Mouse (Mus musculus) G1E (cell line): ENCODE measurements around the gene Ccdc51. TPM values are rescaled to one million over a fixed set of nuclear protein-coding genes. Genes with fewer than 3 reads are reported as not detected.

ENCODE experiments used
- ATAC-seq: 2 replicates; pipeline ENCODE4 v1.8.0; 2016; ENCODE audit warnings: mild to moderate bottlenecking; ENCODE audit not compliant: insufficient number of reproducible peaks, poor library complexity, low FRiP score, severe bottlenecking; ENCODE audit errors: extremely low read depth
- DNase-seq: peaks from one replicate; pipeline ENCODE4 v3.0.0; 2012; ENCODE audit warnings: low spot score
- H3K27me3 ChIP-seq: 2 replicates; pipeline ENCODE4 v1.6.1; 2012; ENCODE audit warnings: mild to moderate bottlenecking, low read length, inconsistent platforms; ENCODE audit not compliant: insufficient read depth
- H3K36me3 ChIP-seq: replicated peaks from 2 replicates; pipeline ENCODE3; 2012; ENCODE audit warnings: mild to moderate bottlenecking, inconsistent platforms
- H3K4me1 ChIP-seq: 2 replicates; pipeline ENCODE4 v1.6.1; 2012; ENCODE audit warnings: low read depth, low read length, inconsistent platforms, mixed read lengths; ENCODE audit not compliant: insufficient read depth
- H3K4me3 ChIP-seq: 2 replicates; pipeline ENCODE4 v1.5.1; 2012; ENCODE audit warnings: low read depth, mild to moderate bottlenecking, inconsistent platforms, low read length, moderate library complexity, mixed read lengths
- H3K9me3 ChIP-seq: replicated peaks from 2 replicates; pipeline ENCODE4 v1.6.1; 2012; ENCODE audit warnings: inconsistent platforms
- CTCF ChIP-seq: IDR thresholded peaks from 2 replicates; pipeline ENCODE4 v1.5.1; 2012; ENCODE audit warnings: low read depth, low read length, inconsistent platforms, mixed read lengths
- GATA1 ChIP-seq: IDR thresholded peaks from 2 replicates; pipeline ENCODE4 v1.6.1; 2012; ENCODE audit warnings: borderline replicate concordance, low read length, inconsistent platforms, mixed read lengths
- GATA2 ChIP-seq: IDR thresholded peaks from 2 replicates; pipeline ENCODE4 v1.6.1; 2012; ENCODE audit warnings: low read depth, low read length, inconsistent platforms, borderline replicate concordance
- POLR2AphosphoS5 ChIP-seq: IDR thresholded peaks from 2 replicates; pipeline ENCODE4 v1.6.1; 2012; ENCODE audit warnings: low read depth, low read length, inconsistent platforms; ENCODE audit not compliant: insufficient replicate concordance
- TAL1 ChIP-seq: conservative IDR thresholded peaks from 2 replicates; pipeline ENCODE4 v1.6.1; 2012; ENCODE audit warnings: low read depth, low read length, inconsistent platforms, mixed read lengths
- polyA plus RNA-seq: library from polyadenylated mRNA; stranded (reverse); fragments of >175 nt; gene quantifications from 2 replicates; pipeline ENCODE4 v1.2.3, GENCODE M21; 2012
- total RNA-seq, 2 experiments: library from RNA; stranded (forward) in 1 of 2; stranded (reverse) in 1 of 2; fragments of 200-1000 nt in 1 of 2; fragments of >200 nt in 1 of 2; fragmentation: Nextera tagmentation in 1 of 2; gene quantifications; 2 replicates each; pipeline ENCODE4 v1.2.3; 2014 to 2017

Ccdc51 gene
- total and polyA plus RNA-seq, 3 experiments: 5.0 to 16.8 (median 8.8) TPM

GRCm38 (mm10) chr9:109105648-109106047 lies 23.4 kb downstream of the Ccdc51 start:
- H3K4me3 ChIP-seq: no peak overlapping the region
- TF ChIP-seq TAL1: no peak
- TF ChIP-seq POLR2AphosphoS5: no peak
- TF ChIP-seq CTCF: no peak
- no peak for TF ChIP-seq GATA2
- no peak for TF ChIP-seq GATA1
- DNase-seq (no peak), ATAC-seq (no peak)
- H3K9me3 ChIP-seq: no peaks in the 10 kb centered on the region
- H3K27me3 ChIP-seq: peaks cover 42% of the 10 kb centered on the region
- no peaks in the 10 kb centered on the region for H3K36me3 ChIP-seq
- H3K4me1 ChIP-seq: no peaks in the 10 kb centered on the region; the same call in 1 of the 2 replicates

DNA sequence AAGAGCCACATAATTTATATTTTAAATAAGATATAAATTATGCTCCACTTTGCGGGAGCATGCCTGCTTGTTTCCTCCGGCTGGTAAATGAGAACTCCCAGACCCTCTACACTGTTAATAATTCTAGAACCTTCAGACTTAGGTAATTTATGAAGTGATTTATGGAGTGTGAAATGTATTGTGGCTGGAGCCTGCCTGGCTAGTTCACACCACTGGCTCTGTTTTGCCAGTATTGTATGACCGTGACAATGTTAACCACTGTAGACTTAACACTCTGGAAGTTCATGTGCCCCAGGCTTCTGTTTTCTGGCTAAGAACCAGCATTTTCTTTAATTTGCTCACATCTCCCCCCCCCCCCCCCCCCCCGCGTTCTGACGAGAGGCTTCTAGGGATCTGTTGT lies 25.0 kb downstream of the Ccdc51 start:
- Histone ChIP-seq H3K4me1 (no peaks in the 10 kb centered on the region; the same call in 1 of the 2 replicates), H3K4me3 (no peak overlapping the region), H3K27me3 (peaks cover 43% of the 10 kb centered on the region), H3K36me3 (no peaks in the 10 kb centered on the region), H3K9me3 (no peaks in the 10 kb centered on the region)
- DNase-seq (no peak), ATAC-seq (no peak)
- TF ChIP-seq CTCF (no peak), GATA2 (no peak), POLR2AphosphoS5 (no peak), GATA1 (no peak), TAL1 (no peak)

- no peak for DNase-seq
- TF ChIP-seq POLR2AphosphoS5: no peak
- TF ChIP-seq GATA1: no peak
- no peak for TF ChIP-seq GATA2
- TF ChIP-seq CTCF: no peak
- no peak for TF ChIP-seq TAL1
- H3K4me1 ChIP-seq: no peaks in the 10 kb centered on the region
- H3K4me3 ChIP-seq: no peak overlapping the region
- no peaks in the 10 kb centered on the region for H3K9me3 ChIP-seq
- ATAC-seq: no peak
- H3K27me3 ChIP-seq: peaks cover 55% of the 10 kb centered on the region
- no peaks in the 10 kb centered on the region for H3K36me3 ChIP-seq
Measured at GRCm38 (mm10) chr9:109110240-109110639, 27.9 kb downstream of the Ccdc51 start.

DNA sequence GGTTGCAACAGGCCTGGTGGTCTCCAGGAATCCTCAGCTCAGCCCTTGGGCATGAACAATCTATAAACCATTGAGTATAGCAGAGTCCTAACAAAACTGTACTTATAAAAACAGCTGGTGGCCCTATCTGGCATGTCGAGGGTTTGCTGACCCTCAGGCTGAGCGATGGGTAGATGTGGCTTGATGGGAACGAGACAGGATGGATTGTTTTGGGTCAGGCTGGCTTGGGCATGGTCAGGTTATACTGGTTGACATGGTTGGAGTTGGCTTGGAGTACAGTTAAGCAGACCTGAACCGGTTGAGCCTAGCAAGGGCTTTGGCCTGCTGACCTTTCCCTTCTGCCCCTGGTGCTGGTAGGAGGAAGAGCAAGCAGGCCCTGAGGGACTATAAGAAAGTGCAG lies 28.8 kb downstream of the Ccdc51 start:
- Histone ChIP-seq H3K27me3 (peaks cover 48% of the 10 kb centered on the region), H3K36me3 (no peaks in the 10 kb centered on the region), H3K4me3 (no peak overlapping the region), H3K4me1 (no peaks in the 10 kb centered on the region), H3K9me3 (no peaks in the 10 kb centered on the region)
- no peak for DNase-seq
- TF ChIP-seq GATA2 (no peak), POLR2AphosphoS5 (no peak), TAL1 (no peak), GATA1 (no peak), CTCF (no peak)
- no peak for ATAC-seq

- Histone ChIP-seq H3K36me3 (no peaks in the 10 kb centered on the region), H3K4me1 (no peaks in the 10 kb centered on the region), H3K27me3 (peaks cover 43% of the 10 kb centered on the region), H3K9me3 (no peaks in the 10 kb centered on the region), H3K4me3 (no peak overlapping the region)
- no peak for TF ChIP-seq TAL1
- no peak for TF ChIP-seq CTCF
- TF ChIP-seq POLR2AphosphoS5: no peak
- TF ChIP-seq GATA2: no peak
- ATAC-seq (no peak), DNase-seq (peak; percentile 0)
Measured at GRCm38 (mm10) chr9:109111591-109111990, 29.3 kb downstream of the Ccdc51 start.

- peaks cover 44% of the 10 kb centered on the region for H3K27me3 ChIP-seq
Measured at GRCm38 (mm10) chr9:109113331-109113730, 31.0 kb downstream of the Ccdc51 start.

More at GRCm38 (mm10) chr9:109113331-109113730, 31.0 kb downstream of the Ccdc51 start:
- ATAC-seq (no peak), DNase-seq (peak; percentile 0)
- no peak overlapping the region for H3K4me3 ChIP-seq
- no peaks in the 10 kb centered on the region for H3K36me3 ChIP-seq
- TF ChIP-seq TAL1 (no peak), GATA2 (no peak), CTCF (no peak), POLR2AphosphoS5 (no peak), GATA1 (no peak)
- no peaks in the 10 kb centered on the region for H3K4me1 ChIP-seq
- H3K9me3 ChIP-seq: no peaks in the 10 kb centered on the region
